Mouse (Mus musculus) MEL (cell line): ENCODE results near the gene Cyth3. TPM values are rescaled to one million over a fixed set of nuclear protein-coding genes. Genes with fewer than 3 reads are reported as not detected.

ENCODE experiments used
- DNase-seq: peaks from one replicate; pipeline ENCODE4 v3.0.0; 2011; ENCODE audit warnings: low read depth, low spot score
- H3K27ac ChIP-seq: 2 replicates; pipeline ENCODE4 v1.5.1; 2012; ENCODE audit warnings: low read depth, mild to moderate bottlenecking, control low read depth, low read length, moderate library complexity; ENCODE audit not compliant: control insufficient read depth
- H3K27me3 ChIP-seq, 2 experiments: fragments of 150-350 bp in 1 of 2; sonication (generic) in 1 of 2; 2 replicates each; pipeline ENCODE4 v1.6.1; 2012; ENCODE audit warnings: low read length in 2 of 2, mild to moderate bottlenecking in 2 of 2, improper control_type of control experiment in 1 of 2, moderate library complexity in 1 of 2; ENCODE audit not compliant: insufficient read depth in 2 of 2, control insufficient read depth in 1 of 2
- H3K36me3 ChIP-seq, 2 experiments: 2 replicates each; pipeline ENCODE4 v1.6.1; 2012 to 2014; ENCODE audit warnings: low read length in 2 of 2, improper control_type of control experiment in 1 of 2, inconsistent platforms in 1 of 2, mild to moderate bottlenecking in 1 of 2; ENCODE audit not compliant: insufficient read depth in 2 of 2, control insufficient read depth in 1 of 2
- H3K4me1 ChIP-seq, 2 experiments: fragments of 150-350 bp in 1 of 2; sonication (generic) in 1 of 2; 2 replicates each; pipeline ENCODE4 v1.6.1; 2012; ENCODE audit warnings: low read length in 2 of 2, improper control_type of control experiment in 1 of 2, mild to moderate bottlenecking in 1 of 2; ENCODE audit not compliant: insufficient read depth in 2 of 2, control insufficient read depth in 1 of 2
- H3K4me3 ChIP-seq, 2 experiments: fragments of 150-350 bp in 1 of 2; sonication (generic) in 1 of 2; 2 replicates each; pipeline ENCODE4 v1.5.1; 2012; ENCODE audit warnings: low read depth in 2 of 2, low read length in 2 of 2, mild to moderate bottlenecking in 2 of 2, moderate library complexity in 2 of 2, control low read depth in 1 of 2, improper control_type of control experiment in 1 of 2; ENCODE audit not compliant: control insufficient read depth in 1 of 2, insufficient read depth in 1 of 2
- H3K79me2 ChIP-seq: 2 replicates; pipeline ENCODE4 v1.6.1; 2012; ENCODE audit warnings: mild to moderate bottlenecking, low read length, moderate library complexity; ENCODE audit not compliant: control insufficient read depth, poor library complexity, insufficient read depth
- H3K9ac ChIP-seq: 2 replicates; pipeline ENCODE4 v1.6.1; 2012; ENCODE audit warnings: low read depth, mild to moderate bottlenecking, control low read depth, low read length, moderate library complexity; ENCODE audit not compliant: control insufficient read depth, poor library complexity, severe bottlenecking
- H3K9me3 ChIP-seq: fragments of 150-350 bp; sonication (generic); replicated peaks from 2 replicates; pipeline ENCODE4 v1.6.1; 2012; ENCODE audit warnings: mild to moderate bottlenecking, low read length, improper control_type of control experiment, moderate library complexity; ENCODE audit not compliant: insufficient read depth
- ELF1 ChIP-seq: IDR thresholded peaks from 2 replicates; pipeline ENCODE4 v1.6.1; 2014; ENCODE audit warnings: low read depth, mild to moderate bottlenecking, inconsistent platforms, low read length, improper control_type of control experiment, moderate library complexity
- ETS1 ChIP-seq: IDR thresholded peaks from 2 replicates; pipeline ENCODE4 v1.6.1; 2012; ENCODE audit warnings: low read depth, mild to moderate bottlenecking, inconsistent platforms, low read length, improper control_type of control experiment, moderate library complexity
- GABPA ChIP-seq: IDR thresholded peaks from 2 replicates; pipeline ENCODE4 v1.6.1; 2012; ENCODE audit warnings: low read depth, mild to moderate bottlenecking, inconsistent platforms, low read length, improper control_type of control experiment, moderate library complexity
- HCFC1 ChIP-seq: IDR thresholded peaks from 2 replicates; pipeline ENCODE4 v1.6.1; 2012; ENCODE audit warnings: low read depth, mild to moderate bottlenecking, inconsistent platforms, low read length, improper control_type of control experiment, moderate library complexity
- KAT2A ChIP-seq: conservative IDR thresholded peaks from 2 replicates; pipeline ENCODE4 v1.6.1; 2012; ENCODE audit warnings: low read depth, low read length, improper control_type of control experiment, inconsistent platforms
- MEF2A ChIP-seq: IDR thresholded peaks from 2 replicates; pipeline ENCODE4 v1.6.1; 2014; ENCODE audit warnings: low read depth, mild to moderate bottlenecking, inconsistent platforms, low read length, improper control_type of control experiment; ENCODE audit not compliant: poor library complexity, insufficient replicate concordance, severe bottlenecking; ENCODE audit errors: extremely low read depth
- MYB ChIP-seq: IDR thresholded peaks from 2 replicates; pipeline ENCODE4 v1.6.1; 2011; ENCODE audit warnings: mild to moderate bottlenecking, low read depth, low read length, improper control_type of control experiment
- MYC ChIP-seq: IDR thresholded peaks from 2 replicates; pipeline ENCODE4 v1.6.1; 2011; ENCODE audit warnings: low read depth, mild to moderate bottlenecking, low read length, improper control_type of control experiment, moderate library complexity
- NRF1 ChIP-seq: IDR thresholded peaks from 2 replicates; pipeline ENCODE4 v1.6.1; 2014; ENCODE audit warnings: low read depth, mild to moderate bottlenecking, inconsistent platforms, low read length, improper control_type of control experiment, moderate library complexity; ENCODE audit not compliant: poor library complexity, insufficient read depth, severe bottlenecking
- POLR2AphosphoS5 ChIP-seq: IDR thresholded peaks from 2 replicates; pipeline ENCODE4 v1.6.1; 2012; ENCODE audit warnings: low read depth, borderline replicate concordance, mild to moderate bottlenecking, inconsistent platforms, low read length, moderate library complexity, mixed read lengths
- RAD21 ChIP-seq: IDR thresholded peaks from 2 replicates; pipeline ENCODE4 v1.6.1; 2011; ENCODE audit warnings: mild to moderate bottlenecking, low read depth, low read length, improper control_type of control experiment
- SIN3A ChIP-seq: IDR thresholded peaks from 2 replicates; pipeline ENCODE4 v1.6.1; 2012; ENCODE audit warnings: low read length, improper control_type of control experiment, inconsistent platforms
- SMC3 ChIP-seq: IDR thresholded peaks from 2 replicates; pipeline ENCODE4 v1.6.1; 2011; ENCODE audit warnings: low read depth, low read length, improper control_type of control experiment
- TBP ChIP-seq: IDR thresholded peaks from 2 replicates; pipeline ENCODE4 v1.8.0; 2011; ENCODE audit warnings: low read depth, low read length, improper control_type of control experiment
- TCF12 ChIP-seq: IDR thresholded peaks from 2 replicates; pipeline ENCODE4 v1.6.1; 2014; ENCODE audit warnings: low read depth, mild to moderate bottlenecking, inconsistent platforms, low read length, improper control_type of control experiment, moderate library complexity
- ZC3H11A ChIP-seq: IDR thresholded peaks from 2 replicates; pipeline ENCODE4 v1.6.1; 2012; ENCODE audit warnings: low read depth, mild to moderate bottlenecking, inconsistent platforms, low read length, improper control_type of control experiment
- ZNF384 ChIP-seq: IDR thresholded peaks from 2 replicates; pipeline ENCODE4 v1.6.1; 2012; ENCODE audit warnings: low read depth, mild to moderate bottlenecking, inconsistent platforms, low read length, improper control_type of control experiment
- polyA plus RNA-seq, 2 experiments: library from polyadenylated mRNA; stranded (reverse) in 1 of 2; unstranded in 1 of 2; fragments of >175 nt in 1 of 2; fragments of >200 nt in 1 of 2; gene quantifications; 2 replicates each; pipeline versions ENCODE4 v1.2.1 to v1.2.4; 2012; ENCODE audit warnings: low replicate concordance in 2 of 2, low read depth in 1 of 2; ENCODE audit not compliant: insufficient read length in 2 of 2, insufficient read depth in 1 of 2, missing spikeins in 1 of 2
- total RNA-seq: library from RNA; depleted of rRNA; stranded (reverse); fragments of 300-350 nt; gene quantifications from 2 replicates; pipeline ENCODE4 v1.2.3, GENCODE M21; 2012

Cyth3 gene
- total and polyA plus RNA-seq, 3 experiments = 41.1 to 44.9 TPM; not detected in 1

GRCm38 (mm10) chr5:143704875-143705658 is 82.8 kb downstream of the Cyth3 start:
- TF ChIP-seq MEF2A (no peak), SIN3A (peak; percentile 30; the same call in 1 of the 2 replicates)
- no peaks in the 10 kb centered on the region for H3K9me3 ChIP-seq
- H3K4me1 ChIP-seq = peaks cover 8 to 13% of the 10 kb centered on the region in 2 experiments
- peaks cover 3 to 6% of the 10 kb centered on the region in 2 experiments; a peak in 3 of 4 replicates for H3K36me3 ChIP-seq
- H3K79me2 ChIP-seq = no peaks in the 10 kb centered on the region
- H3K27me3 ChIP-seq = no peaks in the 10 kb centered on the region
- no peak overlapping the region for H3K9ac ChIP-seq
- no peak for DNase-seq
- H3K27ac ChIP-seq = no peak overlapping the region
- H3K4me3 ChIP-seq = no peak overlapping the region

GRCm38 (mm10) chr5:143705659-143705982 is 83.4 kb downstream of the Cyth3 start:
- H3K9me3 ChIP-seq = no peaks in the 10 kb centered on the region
- peak overlapping the region; percentile 34 for H3K27ac ChIP-seq
- H3K9ac ChIP-seq = no peak overlapping the region
- no peak for DNase-seq
- H3K36me3 ChIP-seq = peaks cover 3 to 7% of the 10 kb centered on the region in 2 experiments; a peak in 3 of 4 replicates
- TF ChIP-seq TBP (no peak), POLR2AphosphoS5 (no peak), NRF1 (no peak), GABPA (no peak), MYC (no peak), ZNF384 (no peak), RAD21 (no peak), ETS1 (no peak), KAT2A (no peak), TCF12 (no peak), SMC3 (no peak), ZC3H11A (no peak), HCFC1 (no peak), ELF1 (no peak), MYB (no peak)
- TF ChIP-seq, all 39 proteins: peak for 0
- H3K27me3 ChIP-seq = no peaks in the 10 kb centered on the region
- peaks cover 8 to 13% of the 10 kb centered on the region in 2 experiments for H3K4me1 ChIP-seq
- H3K79me2 ChIP-seq = no peaks in the 10 kb centered on the region
- no peak overlapping the region for H3K4me3 ChIP-seq
